Mouse (Mus musculus) stomach, embryonic 14.5 days (tissue): ENCODE results near the gene Hist2h2aa1. TPM values are rescaled to one million over a fixed set of nuclear protein-coding genes. Genes with fewer than 3 reads are reported as not detected.
"Not testable (repeated sequence)": the region's sequence is repeated elsewhere in the genome, so short reads cannot be mapped to it uniquely, and the experiment has no call there.

Experiments
- ATAC-seq: fragments of 200-750 bp; cut with Nextera tagmentation; 2 replicates; pipeline ENCODE4 v1.8.0; 2017; ENCODE audit warnings: low read depth, moderate TSS enrichment; ENCODE audit not compliant: insufficient number of reproducible peaks, insufficient read depth, low FRiP score
- H3K27ac ChIP-seq: fragments of 300-500 bp; sonication (generic); 2 replicates; pipeline ENCODE4 v1.5.1; 2014; ENCODE audit warnings: mild to moderate bottlenecking, low read length, moderate library complexity, mixed read lengths
- H3K27me3 ChIP-seq: fragments of 300-500 bp; sonication (generic); 2 replicates; pipeline ENCODE4 v1.6.1; 2014; ENCODE audit warnings: low read length, control low read depth, mixed read lengths; ENCODE audit not compliant: control insufficient read depth, insufficient read depth
- H3K36me3 ChIP-seq: fragments of 300-500 bp; sonication (generic); 2 replicates; pipeline ENCODE4 v1.6.1; 2014; ENCODE audit warnings: mild to moderate bottlenecking, control low read depth, low read length, moderate library complexity, mixed read lengths; ENCODE audit not compliant: control insufficient read depth, insufficient read depth
- H3K4me1 ChIP-seq: fragments of 300-500 bp; sonication (generic); 2 replicates; pipeline ENCODE4 v1.6.1; 2014; ENCODE audit warnings: low read length, control low read depth, mixed read lengths; ENCODE audit not compliant: control insufficient read depth, insufficient read depth
- H3K4me2 ChIP-seq: fragments of 300-500 bp; sonication (generic); replicated peaks from 2 replicates; pipeline ENCODE4 v1.6.1; 2014; ENCODE audit warnings: low read depth, low read length, control low read depth
- H3K4me3 ChIP-seq: fragments of 300-500 bp; sonication (generic); 2 replicates; pipeline ENCODE4 v1.5.1; 2014; ENCODE audit warnings: low read depth, low read length, control low read depth
- H3K9ac ChIP-seq: fragments of 300-500 bp; sonication (generic); replicated peaks from 2 replicates; pipeline ENCODE4 v1.6.1; 2014; ENCODE audit warnings: low read depth, mild to moderate bottlenecking, control low read depth, low read length, moderate library complexity, mixed read lengths
- H3K9me3 ChIP-seq: fragments of 300-500 bp; sonication (generic); 2 replicates; pipeline ENCODE4 v1.6.1; 2016; ENCODE audit warnings: low read depth, low read length, control low read depth; ENCODE audit not compliant: control insufficient read depth
- WGBS: fragments of 180-500 bp; shearing (Covaris S2); extraction: QIAGEN DNeasy Blood & Tissue Kit; methylation state at CpG from one replicate; pipeline ENCODE4 v1.1.7; 2014; 5-methylcytosine and 5-hydroxymethylcytosine counted together
- polyA plus RNA-seq: library from polyadenylated mRNA; unstranded; fragments of >200 nt; fragmentation: Nextera tagmentation; extraction: Ambion mirVana; gene quantifications from 2 replicates; pipeline ENCODE4 v1.2.1, GENCODE M21; 2014

Gene Hist2h2aa1
- polyA plus RNA-seq, 1 experiment from 2014 or later, result 17.2 TPM

- Histone ChIP-seq H3K9me3 (no peaks in the 10 kb centered on the region), H3K4me2 (no peak overlapping the region), H3K4me1 (no peaks in the 10 kb centered on the region), H3K27me3 (no peaks in the 10 kb centered on the region), H3K27ac (no peak overlapping the region), H3K9ac (no peak overlapping the region), H3K4me3 (no peak overlapping the region), H3K36me3 (no peaks in the 10 kb centered on the region)
- ATAC-seq, result no peak
- 74% methylated on average over 3 of the region's 3 CpGs for WGBS
Observed at GRCm38 (mm10) chr3:96207819-96208218, 37.5 kb upstream of the Hist2h2aa1 start.

GRCm38 (mm10) chr3:96209242-96209641, 36.1 kb upstream of the Hist2h2aa1 start:
- no peak overlapping the region for H3K4me2 ChIP-seq
- no peaks in the 10 kb centered on the region for H3K9me3 ChIP-seq
- H3K4me1 ChIP-seq, result no peaks in the 10 kb centered on the region
- 27% methylated on average over 15 of the region's 15 CpGs for WGBS
- H3K27me3 ChIP-seq, result no peaks in the 10 kb centered on the region
- no peaks in the 10 kb centered on the region for H3K36me3 ChIP-seq
- ATAC-seq, result no peak
- no peak overlapping the region for H3K27ac ChIP-seq
- H3K9ac ChIP-seq, result no peak overlapping the region
- H3K4me3 ChIP-seq, result no peak overlapping the region

- under 1% methylated on average over 12 of the region's 12 CpGs for WGBS
- H3K9ac ChIP-seq, result peak overlapping the region; percentile 57
Observed at GRCm38 (mm10) chr3:96219191-96219641, 26.1 kb upstream of the Hist2h2aa1 start.

GRCm38 (mm10) chr3:96219661-96220130, 25.6 kb upstream of the Hist2h2aa1 start, which contains the start of the genes Bola1 and Hist2h2ab:
TSS of gene Bola1 (minus strand) at chr3:96219709.
TSS of gene Hist2h2ab (plus strand) at chr3:96219865.
- Histone ChIP-seq H3K4me3 (peak within 1 kb of the TSS; percentile 46), H3K9ac (peak within 1 kb of the TSS; percentile 57), H3K27me3 (no peaks in the 10 kb centered on the region), H3K4me1 (peaks cover 22% of the 10 kb centered on the region), H3K36me3 (no peaks in the 10 kb centered on the region), H3K9me3 (no peaks in the 10 kb centered on the region), H3K27ac (peak within 1 kb of the TSS; percentile 96), H3K4me2 (peak within 1 kb of the TSS; percentile 90)
- under 1% methylated on average over 37 of the region's 37 CpGs for WGBS
- ATAC-seq, result peak; percentile 86

More at GRCm38 (mm10) chr3:96219191-96219641, 26.1 kb upstream of the Hist2h2aa1 start:
- no peaks in the 10 kb centered on the region for H3K27me3 ChIP-seq
- H3K4me3 ChIP-seq, result peak overlapping the region; percentile 46
- H3K27ac ChIP-seq, result peak overlapping the region; percentile 96
- no peak for ATAC-seq
- H3K36me3 ChIP-seq, result no peaks in the 10 kb centered on the region
- H3K4me2 ChIP-seq, result peak overlapping the region; percentile 90
- H3K4me1 ChIP-seq, result peaks cover 22% of the 10 kb centered on the region
- no peaks in the 10 kb centered on the region for H3K9me3 ChIP-seq

GRCm38 (mm10) chr3:96220131-96220764, 25.0 kb upstream of the Hist2h2aa1 start:
- not testable (repeated sequence) for ATAC-seq, H3K36me3 ChIP-seq, H3K27me3 ChIP-seq, H3K9me3 ChIP-seq
- WGBS, result under 1% methylated on average over 27 of the region's 47 CpGs
- Histone ChIP-seq H3K9ac (peak overlapping the region; percentile 57), H3K4me2 (peak overlapping the region; percentile 90), H3K27ac (peak overlapping the region; percentile 96), H3K4me3 (peak overlapping the region; percentile 46), H3K4me1 (peaks cover 22% of the 10 kb centered on the region)

GRCm38 (mm10) chr3:96220765-96221639, 24.3 kb upstream of the Hist2h2aa1 start, which contains the start of the genes Hist2h2ac and Hist2h2be:
TSS of gene Hist2h2ac (minus strand) at chr3:96220880.
TSS of gene Hist2h2be (plus strand) at chr3:96221119.
- under 1% methylated on average over 43 of the region's 43 CpGs for WGBS
- Histone ChIP-seq H3K36me3 (no peaks in the 10 kb centered on the region), H3K4me1 (peaks cover 22% of the 10 kb centered on the region), H3K9ac (peak within 1 kb of the TSS; percentile 57), H3K27me3 (no peaks in the 10 kb centered on the region), H3K27ac (peak within 1 kb of the TSS; percentile 96), H3K9me3 (no peaks in the 10 kb centered on the region), H3K4me2 (peak within 1 kb of the TSS; percentile 90), H3K4me3 (peak within 1 kb of the TSS; percentile 46)
- peak; percentile 92 for ATAC-seq

GRCm38 (mm10) chr3:96221640-96222038, 23.7 kb upstream of the Hist2h2aa1 start:
- H3K9ac ChIP-seq, result peak overlapping the region; percentile 48
- peak overlapping the region; percentile 90 for H3K4me2 ChIP-seq
- no peaks in the 10 kb centered on the region for H3K27me3 ChIP-seq
- H3K27ac ChIP-seq, result peak overlapping the region; percentile 96
- ATAC-seq, result no peak
- H3K36me3 ChIP-seq, result no peaks in the 10 kb centered on the region
- no peaks in the 10 kb centered on the region for H3K9me3 ChIP-seq
- H3K4me3 ChIP-seq, result peak overlapping the region; percentile 46
- peaks cover 22% of the 10 kb centered on the region for H3K4me1 ChIP-seq
- WGBS, result 22% methylated on average over 9 of the region's 9 CpGs

GRCm38 (mm10) chr3:96222774-96223173, 22.5 kb upstream of the Hist2h2aa1 start:
- H3K27me3 ChIP-seq, result no peaks in the 10 kb centered on the region
- no peak for ATAC-seq
- H3K9me3 ChIP-seq, result no peaks in the 10 kb centered on the region
- H3K4me1 ChIP-seq, result peaks cover 22% of the 10 kb centered on the region
- H3K9ac ChIP-seq, result no peak overlapping the region
- H3K4me3 ChIP-seq, result no peak overlapping the region
- H3K27ac ChIP-seq, result no peak overlapping the region
- no peaks in the 10 kb centered on the region for H3K36me3 ChIP-seq
- WGBS, result 90% methylated on average over 4 of the region's 4 CpGs
- peak overlapping the region; percentile 90; the same call in 1 of the 2 replicates for H3K4me2 ChIP-seq
